Mouse (Mus musculus) layer of hippocampus, postnatal 14 days (tissue): ENCODE measurements around the gene Rtl6. TPM values are rescaled to one million over a fixed set of nuclear protein-coding genes. Genes with fewer than 3 reads are reported as not detected.
A peak's percentile ranks its signal among the peaks of the same experiment; 100 is the strongest.

ENCODE experiments used
- DNase-seq, 2 experiments: peaks; one replicate each; pipeline ENCODE4 v3.0.0; 2021 to 2022; ENCODE audit warnings: low spot score in 2 of 2, mixed read lengths in 1 of 2
- long read RNA-seq, 2 experiments: library from polyadenylated mRNA; stranded (forward); transcript quantifications; one replicate each; pipeline ENCODE4 v2.0.0; 2021
- total RNA-seq, 2 experiments: library from RNA; stranded (reverse); gene quantifications; 2 replicates each; pipeline ENCODE4 v1.2.3; 2021

Gene Rtl6
- total RNA-seq: 10 to 100 TPM; 61.3 to 62.0 TPM
- long read RNA-seq, experiment 1, full-length matches to known transcripts: 91 of 91 reads
- long read RNA-seq, experiment 1, partial matches to known transcripts: 0 of 91 reads
- long read RNA-seq, experiment 1, other reads (novel, unspliced or antisense): 0 of 91 reads
- long read RNA-seq, experiment 2, full-length matches to known transcripts: 88 of 89 reads
- long read RNA-seq, experiment 2, partial matches to known transcripts: 0 of 89 reads
- long read RNA-seq, experiment 2, other reads (novel, unspliced or antisense): 1 of 89 reads

DNA sequence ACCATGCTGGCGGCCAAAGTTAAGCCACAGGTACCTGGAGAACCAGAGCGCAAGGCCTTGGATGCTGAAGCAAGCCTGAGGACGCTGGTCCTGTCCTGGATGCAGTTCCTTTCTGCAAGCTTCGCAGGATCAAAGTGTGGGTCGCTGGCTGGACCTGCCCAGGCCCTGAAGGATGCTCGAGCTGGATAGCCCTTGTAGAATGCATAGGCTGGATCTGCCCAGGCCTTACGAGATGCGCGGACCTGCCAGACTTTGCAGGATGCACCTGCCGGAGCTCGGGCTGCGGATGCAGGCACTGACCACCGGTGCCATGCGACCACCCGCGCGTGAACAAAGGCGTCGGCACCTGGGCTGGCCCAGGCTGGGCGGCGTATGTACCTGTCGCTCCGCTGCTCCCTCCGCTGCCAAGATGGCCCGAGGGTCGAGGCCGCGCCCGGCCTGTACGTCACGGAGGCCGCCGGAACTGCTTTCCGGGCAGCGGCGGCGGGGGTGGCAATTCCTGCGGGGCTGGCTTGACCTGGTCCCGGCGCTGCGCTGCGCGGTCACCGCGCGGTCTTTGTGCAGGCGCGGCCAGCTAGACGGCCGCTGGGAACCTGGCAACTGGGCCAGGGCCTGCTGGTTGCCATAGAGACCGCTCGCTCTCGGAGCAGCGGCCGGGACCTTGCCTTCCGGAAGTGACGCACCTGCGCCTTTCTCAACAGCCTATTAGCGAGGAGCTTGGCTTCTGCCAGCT, at the start of gene Rtl6:
Rtl6 (minus strand) TSS at position 635 of the 733 bp plus-strand sequence.
- peak; percentile 87 to 92 for DNase-seq

DNA sequence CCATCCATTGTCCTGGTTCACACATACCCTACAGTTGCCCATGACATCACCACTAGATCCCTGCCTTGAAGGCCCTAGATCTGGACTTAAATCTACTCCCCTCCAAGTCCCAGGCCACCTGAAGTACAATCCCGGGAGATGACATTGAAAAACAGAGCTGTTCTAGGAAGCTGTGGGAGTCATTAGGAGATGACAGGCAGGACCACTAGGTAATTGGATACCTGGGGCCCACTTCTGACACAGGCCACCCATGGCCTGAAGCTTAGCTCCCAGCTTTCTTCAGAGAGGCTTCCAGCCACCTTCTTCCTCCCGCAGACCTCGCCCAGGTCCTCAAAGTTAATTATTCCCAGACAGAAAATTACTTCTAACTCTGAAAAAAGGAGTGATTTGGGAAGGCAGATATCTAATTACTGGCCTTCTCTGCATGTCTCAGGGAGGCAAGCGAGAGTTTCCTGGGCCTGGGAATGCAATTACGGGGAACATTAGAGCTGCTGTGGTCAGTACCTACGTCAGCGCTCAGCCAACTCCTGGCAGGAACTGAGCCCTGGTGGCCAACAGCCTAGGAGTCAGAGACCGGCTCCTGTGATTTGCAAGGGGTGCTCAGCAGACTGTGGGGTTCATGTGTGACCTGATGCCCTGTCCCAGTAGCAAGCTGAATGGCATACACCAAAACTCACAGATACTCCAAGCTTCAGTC, 45.8 kb upstream of the Rtl6 start:
- no peak for DNase-seq

DNA sequence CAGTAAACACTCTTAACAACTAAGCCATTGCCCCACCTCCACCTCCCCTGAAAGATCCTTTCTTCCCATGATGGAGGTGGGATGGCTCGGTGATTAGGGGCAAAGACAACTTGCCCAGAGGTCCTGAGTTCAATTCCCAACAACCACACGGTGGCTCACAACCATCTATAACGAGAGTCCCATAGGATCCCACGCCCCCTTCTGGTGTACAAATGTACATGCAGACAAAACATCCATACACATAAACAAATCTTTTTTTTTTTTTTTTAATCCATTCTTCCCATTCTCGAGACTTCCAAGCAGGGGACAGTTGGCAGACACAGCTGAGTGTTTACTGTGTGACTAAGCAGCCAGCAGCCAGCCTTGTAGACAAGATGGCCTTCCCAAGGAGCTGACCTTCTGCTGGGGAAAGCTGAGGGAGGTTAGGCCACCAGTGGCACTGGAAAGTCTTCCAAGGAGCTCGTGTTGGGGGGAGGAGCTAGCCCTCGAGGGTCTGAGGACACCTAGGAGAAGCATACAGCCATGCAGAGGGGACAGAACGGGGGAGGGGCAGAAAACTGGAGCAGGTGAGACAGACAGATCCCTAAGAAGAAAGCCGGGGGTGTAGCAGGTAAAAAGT, 43.5 kb upstream of the Rtl6 start:
- no peak for DNase-seq

DNA sequence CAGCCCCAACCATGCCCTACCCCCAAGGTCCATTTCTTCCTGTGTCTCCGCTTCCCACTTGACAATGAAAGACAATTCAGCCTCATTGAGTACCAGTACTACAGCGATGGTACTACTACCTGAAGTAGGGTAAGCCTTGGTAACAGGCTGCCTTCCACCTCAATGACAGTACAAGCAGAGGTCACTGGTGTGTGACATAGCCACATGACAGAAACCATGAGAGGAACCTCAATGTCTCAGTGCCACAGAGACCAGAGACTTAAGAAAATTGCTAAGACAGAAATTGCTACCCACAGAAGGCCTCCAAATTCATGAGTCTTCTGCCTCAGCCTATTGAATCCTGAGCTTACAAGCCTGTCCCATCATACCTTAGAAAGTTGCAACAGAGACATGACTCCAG, 41.3 kb upstream of the Rtl6 start:
- no peak for DNase-seq

DNA sequence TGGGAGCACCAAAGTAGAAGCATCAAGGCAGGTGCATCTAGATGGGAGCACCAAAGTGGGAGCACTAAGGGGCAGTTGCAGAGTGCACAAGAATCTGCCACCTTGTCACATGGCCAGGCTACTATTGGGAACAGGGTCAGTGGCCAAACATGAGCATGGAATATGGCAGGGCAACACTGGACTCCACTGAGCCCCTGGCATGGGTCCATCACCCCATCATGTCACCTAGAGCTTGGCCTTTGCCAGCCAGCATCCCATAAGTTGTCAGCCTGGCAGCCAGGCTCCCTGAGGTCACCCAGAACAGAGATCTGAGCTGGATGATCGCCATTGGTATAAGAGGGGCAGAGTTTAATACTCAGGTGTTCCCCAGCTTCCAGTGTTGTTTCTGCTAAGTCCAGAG, 40.2 kb upstream of the Rtl6 start:
- DNase-seq: no peak

DNA sequence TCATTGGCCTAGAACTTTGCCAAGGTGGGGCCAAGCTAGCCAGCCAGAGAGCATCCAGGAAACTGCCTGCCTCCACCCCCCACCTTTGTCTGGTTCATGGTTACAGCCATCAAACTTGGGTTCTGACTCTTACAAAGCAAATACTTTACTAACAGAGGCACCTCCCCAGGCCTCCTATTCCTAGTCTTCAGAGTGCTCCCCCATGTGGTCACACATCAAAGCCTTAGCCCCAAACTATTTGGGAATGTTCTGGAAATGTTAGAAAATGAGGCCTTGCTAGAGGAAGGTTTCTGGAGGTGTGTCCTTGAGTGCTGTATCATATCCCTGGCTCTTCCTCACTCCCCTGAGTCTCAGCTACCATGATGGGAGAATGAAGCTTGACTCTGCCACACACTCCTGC, 39.4 kb upstream of the Rtl6 start:
- no peak for DNase-seq

DNA sequence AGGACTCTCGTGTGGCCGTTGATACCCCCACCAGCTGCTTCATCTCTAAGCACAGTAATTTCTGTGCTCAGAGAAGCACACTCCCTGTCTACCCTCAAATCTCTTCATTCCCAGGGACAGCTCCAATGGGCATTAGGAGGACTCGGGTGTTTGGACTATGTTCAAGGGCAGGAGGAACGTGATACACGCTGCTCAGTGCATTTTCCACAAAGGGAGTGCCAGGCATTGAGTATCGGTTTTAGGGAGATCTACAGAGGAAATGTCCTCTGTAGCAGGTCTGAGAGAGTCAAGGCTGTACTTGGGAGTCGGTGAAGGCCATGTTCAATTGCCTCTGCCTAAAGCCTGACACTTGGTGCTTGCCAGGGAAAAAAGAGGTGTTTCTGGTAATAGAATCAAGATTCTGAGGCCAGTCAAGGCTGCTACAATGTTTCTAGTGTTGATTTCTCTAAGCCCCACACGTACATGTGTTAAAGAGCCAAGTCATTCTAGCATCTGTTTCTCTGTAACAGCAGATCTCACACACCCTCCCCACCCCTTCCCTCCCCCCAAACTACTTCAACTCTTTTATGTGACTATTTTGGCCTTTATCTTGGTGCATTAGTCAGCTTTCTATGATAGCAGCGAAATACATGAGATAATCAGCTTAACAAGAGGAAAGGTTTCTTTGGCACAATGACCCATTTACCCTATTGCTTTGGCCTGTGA, 37.8 kb upstream of the Rtl6 start:
- DNase-seq: no peak

DNA sequence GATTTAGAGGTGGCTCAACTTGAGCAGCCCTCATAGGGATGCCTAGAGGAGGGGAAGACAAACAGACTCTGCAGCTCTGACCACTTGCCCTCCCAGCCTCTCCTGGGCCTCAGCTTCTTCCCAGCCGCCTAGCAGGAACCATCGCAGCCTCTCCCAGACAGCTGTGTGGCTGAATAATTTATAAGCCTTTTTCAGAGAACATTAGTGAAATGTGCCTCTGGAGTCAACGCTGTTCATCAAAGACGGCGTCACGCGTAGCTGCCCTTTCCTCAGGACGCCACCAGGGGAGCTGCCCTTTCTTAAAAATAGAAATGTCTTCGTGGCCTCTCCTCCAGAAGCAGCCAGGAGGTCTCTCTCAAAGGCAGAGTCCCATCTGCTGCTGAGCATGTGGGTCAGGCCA, 35.9 kb upstream of the Rtl6 start:
- DNase-seq: no peak

DNA sequence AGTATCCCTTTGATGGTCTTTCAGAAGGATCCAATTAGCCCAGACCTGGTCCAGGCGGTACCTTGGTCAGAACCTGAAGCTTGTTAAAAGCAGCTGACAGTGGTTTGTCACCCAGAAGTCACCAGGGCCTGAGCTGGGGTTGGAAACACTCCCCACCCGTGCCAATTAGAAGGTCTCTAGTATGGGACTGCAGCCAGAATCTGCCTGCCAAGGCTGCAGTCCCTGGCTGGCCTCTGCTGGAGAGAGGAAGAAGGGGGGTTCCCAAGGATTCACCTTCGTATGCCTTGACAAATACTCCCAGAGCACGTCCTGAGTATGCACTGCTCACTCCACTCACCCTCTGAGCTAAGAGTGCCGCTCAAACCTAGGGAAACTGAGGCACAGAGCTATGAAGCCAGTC, 34.6 kb upstream of the Rtl6 start:
- peak in 1 of 2 experiments; percentile 39 for DNase-seq

DNA sequence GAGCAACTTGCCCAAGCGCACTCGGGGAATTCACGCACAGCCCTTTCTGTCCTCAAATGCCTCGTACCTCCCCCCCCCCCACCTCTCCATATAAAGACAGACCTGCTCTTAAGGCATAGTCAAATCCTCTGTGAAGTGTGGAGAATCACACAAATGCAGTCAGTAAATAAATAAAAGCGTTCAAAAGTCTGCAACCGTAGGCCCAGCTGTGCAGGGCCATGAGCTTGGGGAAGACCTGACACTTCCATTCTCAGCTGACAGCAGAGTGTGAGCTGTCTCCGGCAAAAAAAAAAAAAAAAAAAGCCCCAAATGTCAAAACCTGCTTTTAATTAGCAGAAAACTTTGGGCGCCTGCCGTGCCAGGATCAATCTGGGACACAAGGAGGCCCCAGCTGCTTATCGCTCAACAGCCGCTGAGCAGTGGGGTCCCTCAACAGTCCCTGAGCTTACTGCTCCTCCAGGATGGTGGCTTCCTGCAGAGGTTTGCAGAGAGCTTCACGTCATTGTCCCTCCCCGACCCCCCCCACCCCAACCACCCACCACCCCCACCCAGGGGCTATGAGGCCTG, 34.0 kb upstream of the Rtl6 start:
- DNase-seq: peak; percentile 29 to 57

DNA sequence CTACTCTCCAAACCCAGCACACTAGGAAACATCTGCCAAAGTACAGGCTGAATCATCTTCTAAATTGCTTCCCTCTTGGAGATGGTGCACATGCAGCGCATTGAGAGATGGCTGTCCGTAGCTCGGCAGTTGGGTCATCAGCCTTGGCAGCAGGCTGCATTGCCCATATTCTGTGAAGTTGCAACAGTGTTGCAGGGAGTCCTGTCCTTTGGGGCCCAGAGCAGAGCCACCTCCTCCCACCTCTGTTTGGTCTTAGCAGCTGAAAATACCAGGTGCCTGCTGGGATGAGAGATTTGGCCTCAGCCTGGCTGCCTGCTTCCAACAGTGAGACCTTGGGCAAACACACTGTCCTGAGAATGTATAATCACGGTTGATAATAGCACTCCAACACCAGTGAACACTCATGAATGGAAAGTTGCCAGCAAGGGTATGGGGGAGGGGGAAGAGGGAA, 30.8 kb upstream of the Rtl6 start:
- no peak for DNase-seq

DNA sequence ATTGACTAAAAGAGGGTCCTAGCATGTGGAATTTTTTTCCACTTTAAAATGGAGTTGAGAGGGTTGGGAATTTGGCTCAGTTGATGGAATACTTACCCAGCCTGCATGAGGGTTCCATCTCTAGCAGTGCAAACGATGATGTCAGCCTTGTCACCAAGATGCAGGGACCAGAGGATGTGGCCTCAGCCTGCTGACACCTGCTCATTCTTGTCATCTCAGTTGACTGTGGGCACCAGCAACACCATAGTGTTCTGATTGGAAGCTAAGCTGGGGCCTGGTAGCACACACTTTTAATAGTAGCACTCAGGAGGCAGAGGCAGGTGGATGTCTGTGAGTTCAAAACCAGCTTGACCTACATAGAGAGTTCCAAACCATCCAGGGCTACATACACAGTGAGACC, 21.0 kb upstream of the Rtl6 start:
- DNase-seq: no peak

DNA sequence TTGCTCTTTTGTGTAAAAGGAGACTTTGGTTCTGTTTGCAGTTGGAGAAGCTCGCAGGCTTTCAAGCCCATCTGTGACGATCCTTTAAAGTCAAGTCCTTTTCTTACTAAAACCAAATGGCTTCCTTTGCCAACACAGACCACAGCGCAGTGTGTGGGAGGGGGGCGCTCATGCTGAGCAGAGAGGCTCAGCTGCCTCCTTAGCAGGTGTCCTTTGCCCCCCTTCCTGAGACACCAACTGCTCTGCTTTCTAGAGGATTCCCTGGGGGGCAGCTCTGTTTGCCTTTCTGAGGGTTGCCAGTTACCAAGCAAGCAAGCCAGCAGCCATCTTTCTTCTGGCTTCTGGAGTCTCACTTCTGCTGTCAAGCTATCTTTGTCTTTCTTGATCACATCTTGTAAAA, 19.4 kb upstream of the Rtl6 start:
- DNase-seq: no peak

DNA sequence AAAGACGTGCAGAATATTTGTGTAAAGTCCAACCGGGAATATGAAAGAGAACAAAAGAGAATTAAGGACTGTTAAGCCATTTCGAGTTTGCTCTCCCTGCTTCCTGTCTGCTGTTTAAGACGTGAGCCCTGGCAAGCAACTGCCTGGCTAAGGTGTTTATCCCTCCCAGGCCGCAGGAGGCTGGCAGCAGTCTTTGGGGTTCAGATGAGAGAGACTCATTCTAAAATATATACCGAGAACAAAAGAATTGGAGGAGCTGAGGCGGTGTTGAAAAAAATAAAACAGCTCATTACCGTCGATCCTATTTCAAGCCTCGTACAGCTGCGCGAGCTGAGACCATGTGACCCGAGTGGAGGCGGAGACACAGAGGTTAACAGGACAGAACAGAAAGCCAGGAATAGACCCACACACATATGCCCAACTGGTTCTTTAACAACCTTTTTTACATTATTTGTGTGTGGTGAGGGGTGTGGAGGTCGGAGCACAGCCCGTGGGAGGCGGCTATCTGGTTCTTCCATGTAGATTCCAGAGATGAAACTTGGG, 9.0 kb upstream of the Rtl6 start:
- no peak for DNase-seq

DNA sequence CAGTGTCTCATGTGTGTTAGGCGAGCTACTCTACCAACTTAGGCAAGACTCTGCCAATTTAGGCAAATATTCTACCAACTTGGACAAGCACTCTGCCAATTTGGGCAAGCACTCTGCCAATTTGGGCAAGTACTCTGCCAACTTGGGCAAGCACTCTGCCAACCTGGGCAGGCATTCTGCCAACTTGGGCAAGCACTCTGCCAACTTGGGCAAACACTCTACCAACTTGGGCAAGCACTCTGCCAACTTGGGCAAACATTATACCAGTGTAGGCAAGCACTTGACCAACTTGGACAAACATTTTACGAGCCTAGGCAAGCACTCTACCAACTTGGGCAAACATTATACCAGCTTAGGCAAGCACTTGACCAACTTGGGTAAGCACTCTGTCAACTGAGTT, 3.9 kb upstream of the Rtl6 start:
- DNase-seq: peak; percentile 40 to 47

DNA sequence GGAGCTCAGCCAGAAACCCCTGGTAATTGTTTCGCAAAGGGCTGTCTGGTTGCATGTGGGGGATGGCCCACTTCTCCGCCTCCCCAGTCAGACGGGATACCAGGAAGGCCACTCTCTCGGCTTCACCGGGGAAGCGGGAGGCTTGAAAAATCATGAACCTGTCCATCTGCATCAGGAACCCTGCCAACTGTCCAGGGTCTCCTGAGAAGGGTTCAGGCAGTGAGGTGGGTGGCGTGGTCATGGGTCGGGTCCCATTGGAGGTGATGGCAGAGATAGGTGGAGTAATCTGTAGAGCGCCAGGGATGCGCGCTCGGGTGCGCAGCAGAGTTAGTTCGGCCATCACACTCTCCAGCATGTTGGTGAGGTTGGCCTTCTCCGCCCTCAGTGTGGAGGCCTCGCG, 949 bp downstream of the Rtl6 start:
- no peak for DNase-seq

DNA sequence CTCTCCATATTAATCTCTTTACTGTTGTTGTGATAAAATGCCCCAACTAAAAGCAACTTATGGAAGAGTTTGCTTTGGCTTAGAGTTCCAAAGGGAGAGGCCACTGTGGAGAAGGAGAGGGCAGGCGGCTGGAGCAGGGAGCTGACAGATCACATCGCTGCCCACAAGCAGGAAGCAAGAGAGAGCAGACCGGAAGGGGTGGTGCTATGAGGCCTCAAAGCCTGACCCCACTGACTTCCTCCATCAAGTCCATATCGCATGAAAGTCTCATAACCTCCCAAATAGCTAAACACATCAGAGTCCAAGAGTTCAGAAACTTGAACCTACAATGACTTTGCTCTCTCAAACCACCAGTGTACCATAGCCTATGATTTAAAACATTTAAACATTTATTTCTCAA, 6.6 kb downstream of the Rtl6 start:
- DNase-seq: no peak

DNA sequence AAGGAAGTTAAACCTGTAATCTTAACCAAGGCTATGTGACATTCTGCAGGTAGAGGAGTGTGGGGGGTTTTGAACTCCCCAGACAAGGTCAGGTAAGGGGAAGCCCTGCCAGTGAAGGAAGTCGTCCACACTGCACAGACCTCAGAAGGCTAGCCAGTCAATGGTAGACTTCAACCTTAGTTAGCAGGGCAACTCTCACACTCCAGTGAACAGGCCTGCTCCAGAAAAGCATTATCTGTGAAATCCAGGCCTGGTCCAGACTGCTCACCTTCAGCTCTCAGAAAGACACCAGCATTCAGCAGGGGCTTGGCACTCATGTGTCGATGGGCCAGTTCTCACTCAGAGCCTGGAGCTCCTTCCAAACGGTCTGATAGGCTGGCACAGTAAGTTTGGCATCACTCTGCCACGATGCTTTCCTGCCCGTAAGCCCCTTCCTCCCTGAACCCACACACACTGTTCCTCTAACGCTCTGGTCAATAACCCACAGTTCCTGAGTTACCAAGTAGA, 8.3 kb downstream of the Rtl6 start:
- no peak for DNase-seq

DNA sequence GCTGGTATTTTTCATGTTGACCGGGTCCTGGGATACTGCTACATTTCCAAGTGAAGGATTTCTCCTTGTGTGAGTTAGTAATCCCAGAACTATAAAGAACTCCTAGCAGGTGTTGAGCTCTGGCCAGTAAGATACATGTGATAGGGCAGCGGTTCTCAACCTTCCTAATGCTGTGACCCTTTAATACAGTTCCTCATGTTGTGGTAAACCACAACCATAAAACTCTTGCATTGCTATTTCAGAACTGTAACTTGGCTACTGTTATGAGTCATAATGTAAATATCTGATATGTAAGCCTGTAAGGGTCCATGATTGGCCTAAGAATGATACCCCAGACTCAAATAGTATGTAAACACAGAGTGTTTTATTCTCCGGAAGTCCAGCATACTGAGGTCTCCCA, 11.6 kb downstream of the Rtl6 start:
- no peak for DNase-seq

DNA sequence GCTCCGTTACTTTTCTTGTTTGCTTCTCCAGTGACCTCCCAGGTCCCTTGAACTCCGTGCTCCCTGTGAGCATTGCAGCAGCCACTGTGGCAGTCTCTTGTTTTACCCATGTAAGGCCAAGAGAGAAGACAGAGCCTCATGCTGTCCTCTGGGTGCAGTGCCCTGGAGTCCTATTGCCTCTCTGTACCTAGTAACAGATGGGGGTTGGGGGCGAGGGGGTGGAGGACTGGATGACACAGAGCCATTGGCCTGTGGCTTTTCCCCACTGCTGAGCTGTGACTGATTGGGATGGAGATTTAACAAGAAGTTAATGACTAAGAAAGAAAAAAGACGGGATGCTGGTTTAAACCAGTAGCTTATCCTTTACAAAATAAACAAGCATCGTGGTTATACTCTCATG, 16.4 kb downstream of the Rtl6 start:
- DNase-seq: no peak
